Mouse (Mus musculus) E14TG2a.4 (cell line): ENCODE measurements at regions not wholly inside any gene's neighbourhood (a gene's known extent, or its start where the extent isn't known, plus 50 kb on each side); places are given as distances from the start of the nearest gene placed in this dataset.

ENCODE experiments used
- H3K27me3 ChIP-seq: 2 replicates; pipeline ENCODE4 v1.6.1; 2014; ENCODE audit warnings: low read length, control low read depth; ENCODE audit not compliant: insufficient read depth
- H3K36me3 ChIP-seq: 2 replicates; pipeline ENCODE4 v1.6.1; 2014; ENCODE audit warnings: low read length, control low read depth; ENCODE audit not compliant: insufficient read depth
- H3K4me1 ChIP-seq: replicated peaks from 2 replicates; pipeline ENCODE4 v1.6.1; 2014; ENCODE audit warnings: low read depth, low read length, control low read depth
- H3K4me3 ChIP-seq: replicated peaks from 2 replicates; pipeline ENCODE4 v1.5.1; 2014; ENCODE audit warnings: mild to moderate bottlenecking, low read length
- H3K9me3 ChIP-seq: 2 replicates; pipeline ENCODE4 v1.6.1; 2014; ENCODE audit warnings: low read length, control low read depth
- CTCF ChIP-seq: conservative IDR thresholded peaks from 2 replicates; pipeline ENCODE4 v1.5.1; 2014; ENCODE audit warnings: low read length
- NANOG ChIP-seq: IDR thresholded peaks from 2 replicates; pipeline ENCODE4 v1.6.1; 2014; ENCODE audit warnings: borderline replicate concordance, low read length, mixed read lengths
- POU5F1 ChIP-seq: IDR thresholded peaks from 2 replicates; pipeline ENCODE4 v1.6.1; 2014; ENCODE audit warnings: low read length, borderline replicate concordance

DNA sequence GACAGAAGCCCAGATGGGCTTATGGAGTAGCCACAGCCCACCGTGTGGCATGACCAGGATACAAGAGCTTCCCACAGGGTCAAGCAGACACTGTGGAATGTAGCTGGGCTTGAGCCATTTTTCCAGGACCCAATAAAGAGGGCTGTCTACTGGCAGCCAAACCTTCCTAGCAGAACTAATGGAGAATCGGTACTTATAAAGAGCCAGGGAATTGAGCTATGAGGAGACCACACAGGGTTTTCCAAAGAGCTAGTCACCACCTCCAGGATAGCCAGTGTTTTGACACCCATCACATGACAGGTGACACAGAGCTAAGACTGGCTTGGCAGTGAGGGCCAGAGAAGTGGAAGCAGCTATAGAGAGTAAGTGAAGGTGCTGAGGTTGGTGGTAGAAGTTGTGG lies 149.9 kb downstream of the Map2k4 start:
- Histone ChIP-seq H3K27me3 (no peaks in the 10 kb centered on the region), H3K36me3 (no peaks in the 10 kb centered on the region), H3K4me1 (no peaks in the 10 kb centered on the region), H3K4me3 (no peak overlapping the region), H3K9me3 (no peaks in the 10 kb centered on the region)
- TF ChIP-seq NANOG: no peak
- no peak for TF ChIP-seq CTCF
- no peak for TF ChIP-seq POU5F1

DNA sequence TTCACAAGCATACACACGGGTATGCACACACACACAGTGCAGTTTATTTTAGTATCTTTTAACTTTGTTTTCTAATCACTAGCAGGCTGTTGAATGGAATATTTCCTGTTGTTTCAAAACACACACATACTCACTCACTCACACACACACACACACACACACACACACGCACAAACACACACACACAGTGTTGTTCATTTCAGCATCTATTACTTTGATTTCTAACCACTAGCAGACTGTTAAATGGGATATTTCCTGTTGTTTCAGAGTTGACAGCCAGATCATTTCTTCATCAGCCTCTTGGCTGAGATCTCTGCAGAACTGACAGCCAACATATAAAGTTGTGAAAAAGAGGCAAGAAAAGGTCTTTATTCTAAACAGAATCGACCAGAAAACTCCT lies 150.9 kb downstream of the Map2k4 start:
- H3K4me1 ChIP-seq: no peaks in the 10 kb centered on the region
- H3K36me3 ChIP-seq: no peaks in the 10 kb centered on the region
- no peaks in the 10 kb centered on the region for H3K9me3 ChIP-seq
- no peaks in the 10 kb centered on the region for H3K27me3 ChIP-seq
- no peak for TF ChIP-seq NANOG
- TF ChIP-seq POU5F1: no peak
- no peak for TF ChIP-seq CTCF
- no peak overlapping the region for H3K4me3 ChIP-seq

DNA sequence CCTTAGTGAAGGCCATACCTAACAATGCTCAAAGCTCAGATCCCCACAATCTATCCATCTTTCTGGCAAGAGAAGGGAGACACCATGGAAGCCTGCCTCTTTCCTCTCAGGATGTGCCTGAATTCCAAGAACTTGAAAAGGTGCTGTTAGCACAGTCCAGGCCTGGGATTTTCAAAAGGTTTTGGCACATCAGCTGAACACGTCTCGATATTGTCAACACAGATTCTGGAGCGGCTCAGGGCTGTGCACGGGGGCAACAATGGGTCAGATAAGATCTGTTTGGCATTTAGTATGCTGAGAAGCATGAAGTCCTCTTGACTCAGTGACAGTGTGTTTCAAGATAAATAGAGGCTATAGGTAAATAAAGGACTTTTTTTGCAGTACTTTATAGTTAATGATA lies 152.8 kb downstream of the Map2k4 start:
- Histone ChIP-seq H3K9me3 (no peaks in the 10 kb centered on the region), H3K4me1 (no peaks in the 10 kb centered on the region), H3K36me3 (no peaks in the 10 kb centered on the region), H3K27me3 (no peaks in the 10 kb centered on the region), H3K4me3 (no peak overlapping the region)
- no peak for TF ChIP-seq CTCF
- no peak for TF ChIP-seq NANOG
- no peak for TF ChIP-seq POU5F1

- Histone ChIP-seq H3K27me3 (no peaks in the 10 kb centered on the region), H3K4me3 (no peak overlapping the region), H3K36me3 (no peaks in the 10 kb centered on the region), H3K4me1 (0 out of 2 replicates have a peak, but pooled peaks cover 2% of the 10 kb centered on the region), H3K9me3 (no peaks in the 10 kb centered on the region)
- TF ChIP-seq CTCF (no peak), POU5F1 (no peak), NANOG (no peak)
Observed at GRCm38 (mm10) chr11:65631164-65631563, 156.9 kb downstream of the Map2k4 start.

- TF ChIP-seq POU5F1 (no peak), CTCF (no peak), NANOG (no peak)
- Histone ChIP-seq H3K9me3 (no peaks in the 10 kb centered on the region), H3K4me1 (0 out of 2 replicates have a peak, but pooled peaks cover 2% of the 10 kb centered on the region)
Observed at GRCm38 (mm10) chr11:65630436-65630835, 157.7 kb downstream of the Map2k4 start.

GRCm38 (mm10) chr11:65629320-65629719 lies 158.8 kb downstream of the Map2k4 start:
- H3K4me1 ChIP-seq: 0 out of 2 replicates have a peak, but pooled peaks cover 2% of the 10 kb centered on the region
- H3K27me3 ChIP-seq: no peaks in the 10 kb centered on the region
- no peaks in the 10 kb centered on the region for H3K36me3 ChIP-seq
- H3K9me3 ChIP-seq: no peaks in the 10 kb centered on the region
- TF ChIP-seq POU5F1 (no peak), CTCF (no peak), NANOG (no peak)
- H3K4me3 ChIP-seq: no peak overlapping the region

More at GRCm38 (mm10) chr11:65630436-65630835, 157.7 kb downstream of the Map2k4 start:
- no peaks in the 10 kb centered on the region for H3K27me3 ChIP-seq
- no peaks in the 10 kb centered on the region for H3K36me3 ChIP-seq
- no peak overlapping the region for H3K4me3 ChIP-seq

DNA sequence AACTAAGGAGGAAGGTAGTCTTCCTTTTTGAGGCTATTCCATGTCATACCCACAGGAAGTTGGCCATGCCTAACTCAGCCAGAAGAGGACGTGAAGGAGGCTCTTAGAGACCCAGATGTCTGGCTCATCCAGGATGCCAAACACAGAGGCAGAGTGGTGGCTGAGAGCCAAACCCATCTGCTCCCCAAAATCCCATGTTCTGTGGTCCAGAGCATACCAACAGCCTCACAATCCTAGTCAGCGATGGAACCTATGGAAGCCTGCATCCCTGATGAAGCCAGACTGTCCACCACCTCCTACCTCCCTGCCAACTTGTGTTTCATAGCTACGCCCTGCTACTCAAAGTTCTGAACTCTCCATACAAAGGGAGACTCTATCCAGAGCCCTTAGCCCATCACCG lies 169.1 kb downstream of the Map2k4 start:
- Histone ChIP-seq H3K9me3 (no peaks in the 10 kb centered on the region), H3K27me3 (no peaks in the 10 kb centered on the region), H3K36me3 (no peaks in the 10 kb centered on the region), H3K4me3 (no peak overlapping the region), H3K4me1 (no peaks in the 10 kb centered on the region)
- TF ChIP-seq NANOG (no peak), POU5F1 (no peak), CTCF (no peak)

DNA sequence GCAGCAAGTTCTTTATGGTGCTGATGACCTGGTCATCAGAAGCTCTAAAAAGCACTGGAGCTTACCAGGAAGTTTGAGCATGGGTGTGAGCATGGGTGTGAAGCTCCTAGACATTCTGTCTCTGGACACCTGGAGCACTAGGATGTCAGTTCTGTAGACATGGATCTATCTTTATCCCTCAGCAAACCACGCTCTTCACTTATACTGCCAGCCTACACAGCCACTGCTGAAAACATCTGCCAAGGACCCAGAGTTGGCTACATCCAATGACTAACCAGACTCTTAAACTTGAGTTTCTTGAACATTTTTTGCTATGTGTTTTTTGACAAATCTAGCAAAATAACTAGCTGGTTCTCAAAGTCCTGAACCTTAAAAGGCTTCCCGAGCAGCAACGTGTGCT lies 177.6 kb downstream of the Map2k4 start:
- no peaks in the 10 kb centered on the region for H3K4me1 ChIP-seq
- TF ChIP-seq NANOG: no peak
- no peak for TF ChIP-seq POU5F1
- no peak for TF ChIP-seq CTCF
- H3K27me3 ChIP-seq: no peaks in the 10 kb centered on the region
- no peak overlapping the region for H3K4me3 ChIP-seq
- H3K9me3 ChIP-seq: peaks cover 7% of the 10 kb centered on the region
- no peaks in the 10 kb centered on the region for H3K36me3 ChIP-seq

DNA sequence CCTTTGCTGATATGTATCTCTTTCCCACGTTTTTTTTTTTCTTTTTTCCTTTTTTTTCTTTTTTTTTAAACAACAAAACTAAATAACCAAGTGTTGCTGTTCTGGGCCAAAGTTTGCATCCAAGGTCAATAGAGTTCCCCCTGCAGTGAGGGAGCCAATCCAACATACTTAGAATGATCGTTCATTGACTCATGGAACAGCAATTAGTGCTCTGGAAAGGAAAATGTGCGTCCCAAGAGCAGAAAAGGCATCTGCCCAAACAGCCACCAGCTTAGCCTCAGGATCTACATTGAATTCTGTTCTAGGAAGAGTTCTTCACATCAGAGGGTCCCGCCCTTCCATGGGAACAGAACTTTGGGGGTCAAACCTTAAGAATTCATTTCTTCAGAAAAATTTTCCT lies 179.0 kb downstream of the Map2k4 start:
- H3K4me3 ChIP-seq: no peak overlapping the region
- no peaks in the 10 kb centered on the region for H3K4me1 ChIP-seq
- H3K27me3 ChIP-seq: no peaks in the 10 kb centered on the region
- TF ChIP-seq NANOG (no peak), CTCF (no peak), POU5F1 (no peak)
- no peaks in the 10 kb centered on the region for H3K36me3 ChIP-seq
- peaks cover 7% of the 10 kb centered on the region for H3K9me3 ChIP-seq
